Mouse (Mus musculus): ENCODE measurements around the gene Ncoa3. TPM values are rescaled to one million over a fixed set of nuclear protein-coding genes. Genes with fewer than 3 reads are reported as not detected.

The Ncoa3 gene
- polyA plus RNA-seq, 1 experiment from 2014 or later: 4.2 TPM

- Histone ChIP-seq H3K9me3 (replicated peaks; ENCODE audit: control insufficient read depth, low read length) (no peaks in the 10 kb centered on the region), H3K27ac (ENCODE audit: low read length) (no peak overlapping the region), H3K4me1 (ENCODE audit: control insufficient read depth, low read depth, low read length) (no peaks in the 10 kb centered on the region; the same call in none of the 2 replicates), H3K4me3 (ENCODE audit: low read depth, low read length) (no peak overlapping the region), H3K27me3 (ENCODE audit: control insufficient read depth, insufficient read depth, low read depth, low read length) (no peaks in the 10 kb centered on the region), H3K36me3 (ENCODE audit: control insufficient read depth, insufficient read depth) (no peaks in the 10 kb centered on the region), H3K4me2 (ENCODE audit: low read depth, low read length) (no peak overlapping the region), H3K9ac (ENCODE audit: low read depth, low read length) (no peak overlapping the region)
- no peak for ATAC-seq (ENCODE audit: low read depth)
- WGBS (ENCODE audit: insufficient replicate concordance): 51% methylated on average over 4 of the region's 4 CpGs
Observed at GRCm38 (mm10) chr2:166002429-166002828, 10.0 kb downstream of the Ncoa3 start.

- no peaks in the 10 kb centered on the region for H3K36me3 ChIP-seq (ENCODE audit: control insufficient read depth, insufficient read depth)
- H3K27ac ChIP-seq (ENCODE audit: low read length): no peak overlapping the region
- no peaks in the 10 kb centered on the region for H3K9me3 ChIP-seq (replicated peaks; ENCODE audit: control insufficient read depth, low read length)
- H3K9ac ChIP-seq (ENCODE audit: low read depth, low read length): no peak overlapping the region
- ATAC-seq (ENCODE audit: low read depth): no peak
- H3K4me3 ChIP-seq (ENCODE audit: low read depth, low read length): no peak overlapping the region
- no peaks in the 10 kb centered on the region for H3K27me3 ChIP-seq (ENCODE audit: control insufficient read depth, insufficient read depth, low read depth, low read length)
- WGBS (ENCODE audit: insufficient replicate concordance): 31% methylated on average over 1 of the region's 1 CpGs
- no peaks in the 10 kb centered on the region; the same call in none of the 2 replicates for H3K4me1 ChIP-seq (ENCODE audit: control insufficient read depth, low read depth, low read length)
- no peak overlapping the region for H3K4me2 ChIP-seq (ENCODE audit: low read depth, low read length)
Observed at GRCm38 (mm10) chr2:166003004-166003403, 10.6 kb downstream of the Ncoa3 start.

- no peak overlapping the region for H3K4me3 ChIP-seq (ENCODE audit: low read depth, low read length)
- H3K4me2 ChIP-seq (ENCODE audit: low read depth, low read length): no peak overlapping the region
- peaks cover 7% of the 10 kb centered on the region for H3K4me1 ChIP-seq (ENCODE audit: control insufficient read depth, low read depth, low read length)
- H3K27ac ChIP-seq (ENCODE audit: low read length): no peak overlapping the region
- no peaks in the 10 kb centered on the region for H3K9me3 ChIP-seq (replicated peaks; ENCODE audit: control insufficient read depth, low read length)
- no peak overlapping the region for H3K9ac ChIP-seq (ENCODE audit: low read depth, low read length)
- no peaks in the 10 kb centered on the region for H3K27me3 ChIP-seq (ENCODE audit: control insufficient read depth, insufficient read depth, low read depth, low read length)
- no peaks in the 10 kb centered on the region for H3K36me3 ChIP-seq (ENCODE audit: control insufficient read depth, insufficient read depth)
- ATAC-seq (ENCODE audit: low read depth): no peak
- WGBS (ENCODE audit: insufficient replicate concordance): 73% methylated on average over 6 of the region's 6 CpGs
Observed at GRCm38 (mm10) chr2:166007046-166007445, 14.6 kb downstream of the Ncoa3 start.

- peak; percentile 16; the same call in 1 of the 2 replicates for ATAC-seq (ENCODE audit: low read depth)
- H3K4me3 ChIP-seq (ENCODE audit: low read depth, low read length): no peak overlapping the region
- H3K4me1 ChIP-seq (ENCODE audit: control insufficient read depth, low read depth, low read length): peaks cover 9% of the 10 kb centered on the region
Observed at GRCm38 (mm10) chr2:166008558-166009392, 16.3 kb downstream of the Ncoa3 start.

GRCm38 (mm10) chr2:166009393-166009947 is 17.0 kb downstream of the Ncoa3 start:
- Histone ChIP-seq H3K4me2 (ENCODE audit: low read depth, low read length) (no peak overlapping the region), H3K4me1 (ENCODE audit: control insufficient read depth, low read depth, low read length) (peaks cover 9% of the 10 kb centered on the region), H3K27ac (ENCODE audit: low read length) (no peak overlapping the region), H3K9me3 (replicated peaks; ENCODE audit: control insufficient read depth, low read length) (no peaks in the 10 kb centered on the region), H3K36me3 (ENCODE audit: control insufficient read depth, insufficient read depth) (no peaks in the 10 kb centered on the region), H3K27me3 (ENCODE audit: control insufficient read depth, insufficient read depth, low read depth, low read length) (no peaks in the 10 kb centered on the region), H3K4me3 (ENCODE audit: low read depth, low read length) (no peak overlapping the region), H3K9ac (ENCODE audit: low read depth, low read length) (no peak overlapping the region)
- no peak for ATAC-seq (ENCODE audit: low read depth)
- 65% methylated on average over 3 of the region's 3 CpGs for WGBS (ENCODE audit: insufficient replicate concordance)

More at GRCm38 (mm10) chr2:166008558-166009392, 16.3 kb downstream of the Ncoa3 start:
- WGBS (ENCODE audit: insufficient replicate concordance): 55% methylated on average over 8 of the region's 8 CpGs
- no peaks in the 10 kb centered on the region for H3K36me3 ChIP-seq (ENCODE audit: control insufficient read depth, insufficient read depth)
- H3K9ac ChIP-seq (ENCODE audit: low read depth, low read length): no peak overlapping the region
- H3K4me2 ChIP-seq (ENCODE audit: low read depth, low read length): no peak overlapping the region
- no peak overlapping the region for H3K27ac ChIP-seq (ENCODE audit: low read length)
- no peaks in the 10 kb centered on the region for H3K27me3 ChIP-seq (ENCODE audit: control insufficient read depth, insufficient read depth, low read depth, low read length)
- H3K9me3 ChIP-seq (replicated peaks; ENCODE audit: control insufficient read depth, low read length): no peaks in the 10 kb centered on the region

GRCm38 (mm10) chr2:166010321-166010720 is 17.9 kb downstream of the Ncoa3 start:
- Histone ChIP-seq H3K4me3 (ENCODE audit: low read depth, low read length) (no peak overlapping the region), H3K4me2 (ENCODE audit: low read depth, low read length) (no peak overlapping the region), H3K9ac (ENCODE audit: low read depth, low read length) (no peak overlapping the region), H3K36me3 (ENCODE audit: control insufficient read depth, insufficient read depth) (no peaks in the 10 kb centered on the region), H3K27ac (ENCODE audit: low read length) (no peak overlapping the region), H3K9me3 (replicated peaks; ENCODE audit: control insufficient read depth, low read length) (no peaks in the 10 kb centered on the region), H3K27me3 (ENCODE audit: control insufficient read depth, insufficient read depth, low read depth, low read length) (no peaks in the 10 kb centered on the region), H3K4me1 (ENCODE audit: control insufficient read depth, low read depth, low read length) (peaks cover 9% of the 10 kb centered on the region)
- ATAC-seq (ENCODE audit: low read depth): no peak
- WGBS (ENCODE audit: insufficient replicate concordance): 73% methylated on average over 12 of the region's 12 CpGs

GRCm38 (mm10) chr2:166011422-166011821 is 19.0 kb downstream of the Ncoa3 start:
- H3K4me1 ChIP-seq (ENCODE audit: control insufficient read depth, low read depth, low read length): peaks cover 9% of the 10 kb centered on the region
- no peaks in the 10 kb centered on the region for H3K27me3 ChIP-seq (ENCODE audit: control insufficient read depth, insufficient read depth, low read depth, low read length)
- WGBS (ENCODE audit: insufficient replicate concordance): 32% methylated on average over 3 of the region's 3 CpGs
- H3K27ac ChIP-seq (ENCODE audit: low read length): no peak overlapping the region
- H3K4me3 ChIP-seq (ENCODE audit: low read depth, low read length): no peak overlapping the region
- no peak overlapping the region for H3K4me2 ChIP-seq (ENCODE audit: low read depth, low read length)
- H3K36me3 ChIP-seq (ENCODE audit: control insufficient read depth, insufficient read depth): no peaks in the 10 kb centered on the region
- H3K9me3 ChIP-seq (replicated peaks; ENCODE audit: control insufficient read depth, low read length): no peaks in the 10 kb centered on the region
- no peak for ATAC-seq (ENCODE audit: low read depth)
- no peak overlapping the region for H3K9ac ChIP-seq (ENCODE audit: low read depth, low read length)

- no peaks in the 10 kb centered on the region for H3K36me3 ChIP-seq (ENCODE audit: control insufficient read depth, insufficient read depth)
- 10% methylated on average over 2 of the region's 2 CpGs for WGBS (ENCODE audit: insufficient replicate concordance)
- no peak overlapping the region for H3K4me3 ChIP-seq (ENCODE audit: low read depth, low read length)
- no peaks in the 10 kb centered on the region for H3K9me3 ChIP-seq (replicated peaks; ENCODE audit: control insufficient read depth, low read length)
- H3K9ac ChIP-seq (ENCODE audit: low read depth, low read length): no peak overlapping the region
- H3K27ac ChIP-seq (ENCODE audit: low read length): no peak overlapping the region
- peaks cover 9% of the 10 kb centered on the region for H3K4me1 ChIP-seq (ENCODE audit: control insufficient read depth, low read depth, low read length)
- no peaks in the 10 kb centered on the region for H3K27me3 ChIP-seq (ENCODE audit: control insufficient read depth, insufficient read depth, low read depth, low read length)
- no peak for ATAC-seq (ENCODE audit: low read depth)
- H3K4me2 ChIP-seq (ENCODE audit: low read depth, low read length): no peak overlapping the region
Observed at GRCm38 (mm10) chr2:166012145-166012544, 19.7 kb downstream of the Ncoa3 start.

GRCm38 (mm10) chr2:166018769-166019168 is 26.3 kb downstream of the Ncoa3 start:
- ATAC-seq (ENCODE audit: low read depth): no peak
- no peak overlapping the region for H3K4me3 ChIP-seq (ENCODE audit: low read depth, low read length)
- H3K4me1 ChIP-seq (ENCODE audit: control insufficient read depth, low read depth, low read length): peaks cover 4% of the 10 kb centered on the region
- no peak overlapping the region for H3K9ac ChIP-seq (ENCODE audit: low read depth, low read length)
- H3K9me3 ChIP-seq (replicated peaks; ENCODE audit: control insufficient read depth, low read length): no peaks in the 10 kb centered on the region
- H3K27ac ChIP-seq (ENCODE audit: low read length): no peak overlapping the region
- no peaks in the 10 kb centered on the region for H3K36me3 ChIP-seq (ENCODE audit: control insufficient read depth, insufficient read depth)
- H3K27me3 ChIP-seq (ENCODE audit: control insufficient read depth, insufficient read depth, low read depth, low read length): no peaks in the 10 kb centered on the region
- H3K4me2 ChIP-seq (ENCODE audit: low read depth, low read length): no peak overlapping the region
- 53% methylated on average over 3 of the region's 3 CpGs for WGBS (ENCODE audit: insufficient replicate concordance)
